Mouse (Mus musculus): ENCODE results near the gene Sirt4. TPM values are rescaled to one million over a fixed set of nuclear protein-coding genes. Genes with fewer than 3 reads are reported as not detected.

Sirt4 gene
- polyA plus RNA-seq, 1 experiment from 2014 or later: 6.4 TPM

- H3K9ac ChIP-seq (ENCODE audit: low read depth, low read length): peak overlapping the region; percentile 65; the same call in 1 of the 2 replicates
- H3K27me3 ChIP-seq (replicated peaks; ENCODE audit: control insufficient read depth, insufficient read depth, low read length): no peaks in the 10 kb centered on the region
- H3K4me2 ChIP-seq (replicated peaks; ENCODE audit: low read depth): peak overlapping the region; percentile 72
- peak overlapping the region; percentile 31 for H3K4me3 ChIP-seq (ENCODE audit: low read depth, low read length)
- no peak for TF ChIP-seq CTCF (IDR thresholded peaks at IDR 0.05; ENCODE audit: low read depth)
- H3K36me3 ChIP-seq (ENCODE audit: control insufficient read depth, insufficient read depth): no peaks in the 10 kb centered on the region
- H3K27ac ChIP-seq (ENCODE audit: low read depth, low read length): no peak overlapping the region
- no peaks in the 10 kb centered on the region; the same call in 1 of the 2 replicates for H3K4me1 ChIP-seq (replicated peaks; ENCODE audit: control insufficient read depth, insufficient read depth, low read length)
- ATAC-seq: 0 out of 2 replicates have a peak, but pooled peaks have one; percentile 11
- H3K9me3 ChIP-seq (ENCODE audit: control insufficient read depth): no peaks in the 10 kb centered on the region
- 23% methylated on average over 8 of the region's 8 CpGs for WGBS
Observed at GRCm38 (mm10) chr5:115435755-115436379, 48.7 kb downstream of the Sirt4 start.

- no peak overlapping the region for H3K4me3 ChIP-seq (ENCODE audit: low read depth, low read length)
- H3K27me3 ChIP-seq (replicated peaks; ENCODE audit: control insufficient read depth, insufficient read depth, low read length): 0 out of 2 replicates have a peak, but pooled peaks cover under 1% of the 10 kb centered on the region
- H3K9me3 ChIP-seq (ENCODE audit: control insufficient read depth): no peaks in the 10 kb centered on the region
- TF ChIP-seq CTCF (IDR thresholded peaks at IDR 0.05; ENCODE audit: low read depth): no peak
- 0 out of 2 replicates have a peak overlapping the region, but pooled peaks have one; percentile 72 for H3K4me2 ChIP-seq (replicated peaks; ENCODE audit: low read depth)
- no peaks in the 10 kb centered on the region; the same call in 1 of the 2 replicates for H3K4me1 ChIP-seq (replicated peaks; ENCODE audit: control insufficient read depth, insufficient read depth, low read length)
- 0 out of 2 replicates have a peak overlapping the region, but pooled peaks have one; percentile 0 for H3K27ac ChIP-seq (ENCODE audit: low read depth, low read length)
- no peaks in the 10 kb centered on the region for H3K36me3 ChIP-seq (ENCODE audit: control insufficient read depth, insufficient read depth)
- no peak for ATAC-seq
- H3K9ac ChIP-seq (ENCODE audit: low read depth, low read length): no peak overlapping the region
- WGBS: 61% methylated on average over 15 of the region's 15 CpGs
Observed at GRCm38 (mm10) chr5:115434853-115435754, 49.4 kb downstream of the Sirt4 start.

DNA sequence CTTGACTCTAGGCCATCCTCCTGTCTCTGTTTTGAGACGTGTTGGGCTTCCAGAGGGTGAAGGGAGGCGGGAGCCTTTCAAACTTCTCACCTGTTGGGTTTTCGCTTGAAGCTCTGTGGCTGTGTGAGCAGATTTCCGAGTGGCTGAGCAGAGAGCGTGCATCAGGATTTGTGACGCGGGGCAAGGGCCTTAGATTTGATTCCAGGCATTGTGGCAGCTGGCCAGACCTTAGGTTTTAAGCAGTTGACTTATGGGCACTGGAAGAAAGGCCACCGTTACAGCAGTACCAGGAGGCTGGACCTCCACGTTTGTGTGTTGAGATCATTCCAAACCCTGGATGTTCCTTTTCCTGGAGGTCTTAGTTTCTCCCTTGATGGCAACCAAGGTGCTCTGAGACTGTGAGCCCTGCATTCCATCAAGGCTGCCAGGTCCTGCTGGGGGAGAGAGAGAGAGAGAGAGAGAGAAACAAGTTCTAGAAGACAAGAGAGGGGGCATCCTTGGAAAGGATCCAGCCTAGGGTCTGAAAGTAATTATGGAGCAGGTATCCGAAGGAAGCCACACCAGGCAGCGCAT lies 50.2 kb downstream of the Sirt4 start:
- no peaks in the 10 kb centered on the region for H3K9me3 ChIP-seq (ENCODE audit: control insufficient read depth)
- ATAC-seq: no peak
- WGBS: 80% methylated on average over 11 of the region's 11 CpGs
- H3K36me3 ChIP-seq (ENCODE audit: control insufficient read depth, insufficient read depth): no peaks in the 10 kb centered on the region
- no peak overlapping the region for H3K4me3 ChIP-seq (ENCODE audit: low read depth, low read length)
- H3K27me3 ChIP-seq (replicated peaks; ENCODE audit: control insufficient read depth, insufficient read depth, low read length): 0 out of 2 replicates have a peak, but pooled peaks cover 5% of the 10 kb centered on the region
- TF ChIP-seq CTCF (IDR thresholded peaks at IDR 0.05; ENCODE audit: low read depth): no peak
- H3K27ac ChIP-seq (ENCODE audit: low read depth, low read length): 0 out of 2 replicates have a peak overlapping the region, but pooled peaks have one; percentile 0
- H3K4me1 ChIP-seq (replicated peaks; ENCODE audit: control insufficient read depth, insufficient read depth, low read length): no peaks in the 10 kb centered on the region; the same call in 1 of the 2 replicates
- H3K9ac ChIP-seq (ENCODE audit: low read depth, low read length): no peak overlapping the region
- no peak overlapping the region for H3K4me2 ChIP-seq (replicated peaks; ENCODE audit: low read depth)

DNA sequence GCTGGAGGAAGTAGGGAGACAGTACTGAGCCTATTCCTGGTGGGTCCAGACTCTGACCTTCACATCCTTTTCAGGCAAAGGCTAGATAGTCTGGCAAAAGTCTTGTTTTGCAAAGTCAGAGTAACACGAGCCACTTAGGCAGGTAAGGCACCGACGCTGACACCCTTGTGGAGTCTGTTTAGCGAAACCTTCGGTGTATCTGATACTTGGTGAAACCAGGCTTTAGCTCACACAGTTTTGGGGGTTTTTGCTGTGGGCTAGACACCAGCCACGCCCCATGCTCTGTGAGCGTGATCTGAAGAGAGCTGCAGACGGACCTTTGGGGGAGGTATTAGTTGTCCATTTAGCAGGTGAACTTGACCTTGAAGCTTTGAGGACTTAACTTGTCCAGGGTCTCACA lies 51.3 kb downstream of the Sirt4 start:
- H3K9me3 ChIP-seq (ENCODE audit: control insufficient read depth): no peaks in the 10 kb centered on the region
- H3K36me3 ChIP-seq (ENCODE audit: control insufficient read depth, insufficient read depth): no peaks in the 10 kb centered on the region
- TF ChIP-seq CTCF (IDR thresholded peaks at IDR 0.05; ENCODE audit: low read depth): no peak
- no peak overlapping the region for H3K9ac ChIP-seq (ENCODE audit: low read depth, low read length)
- H3K27ac ChIP-seq (ENCODE audit: low read depth, low read length): no peak overlapping the region
- no peak for ATAC-seq
- peaks cover 15% of the 10 kb centered on the region for H3K27me3 ChIP-seq (replicated peaks; ENCODE audit: control insufficient read depth, insufficient read depth, low read length)
- H3K4me2 ChIP-seq (replicated peaks; ENCODE audit: low read depth): no peak overlapping the region
- 78% methylated on average over 8 of the region's 8 CpGs for WGBS
- H3K4me3 ChIP-seq (ENCODE audit: low read depth, low read length): no peak overlapping the region
- no peaks in the 10 kb centered on the region; the same call in 1 of the 2 replicates for H3K4me1 ChIP-seq (replicated peaks; ENCODE audit: control insufficient read depth, insufficient read depth, low read length)

DNA sequence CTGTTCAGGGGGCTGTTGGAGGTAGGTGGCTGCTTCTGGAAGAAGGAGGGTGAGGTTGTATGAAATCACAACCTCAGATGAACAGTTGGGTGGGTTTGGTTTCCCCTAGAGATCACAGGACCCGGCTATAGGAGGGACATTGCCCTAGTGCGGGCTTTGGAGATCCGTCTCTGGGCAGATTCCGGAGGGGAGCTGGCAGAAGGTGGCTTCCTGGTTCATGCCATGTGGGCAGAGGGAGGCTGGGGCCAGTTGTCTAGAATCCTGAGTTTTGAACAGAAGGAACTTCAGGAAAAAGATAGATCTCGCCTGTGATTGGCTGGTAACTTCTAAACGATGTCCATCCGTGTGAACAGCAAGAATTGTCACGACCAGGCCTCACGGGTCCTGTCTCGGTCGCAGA lies 52.1 kb downstream of the Sirt4 start:
- Histone ChIP-seq H3K4me2 (replicated peaks; ENCODE audit: low read depth) (peak overlapping the region; percentile 98; the same call in 1 of the 2 replicates), H3K9ac (ENCODE audit: low read depth, low read length) (no peak overlapping the region), H3K36me3 (ENCODE audit: control insufficient read depth, insufficient read depth) (no peaks in the 10 kb centered on the region), H3K9me3 (ENCODE audit: control insufficient read depth) (no peaks in the 10 kb centered on the region), H3K4me1 (replicated peaks; ENCODE audit: control insufficient read depth, insufficient read depth, low read length) (no peaks in the 10 kb centered on the region; the same call in 1 of the 2 replicates), H3K27me3 (replicated peaks; ENCODE audit: control insufficient read depth, insufficient read depth, low read length) (peaks cover 21% of the 10 kb centered on the region), H3K27ac (ENCODE audit: low read depth, low read length) (peak overlapping the region; percentile 28; the same call in 1 of the 2 replicates), H3K4me3 (ENCODE audit: low read depth, low read length) (no peak overlapping the region)
- no peak for TF ChIP-seq CTCF (IDR thresholded peaks at IDR 0.05; ENCODE audit: low read depth)
- WGBS: 53% methylated on average over 11 of the region's 11 CpGs
- ATAC-seq: no peak; the same call in 1 of the 2 replicates

- Histone ChIP-seq H3K27me3 (replicated peaks; ENCODE audit: control insufficient read depth, insufficient read depth, low read length) (peaks cover 21% of the 10 kb centered on the region), H3K27ac (ENCODE audit: low read depth, low read length) (0 out of 2 replicates have a peak overlapping the region, but pooled peaks have one; percentile 3), H3K4me3 (ENCODE audit: low read depth, low read length) (no peak overlapping the region), H3K4me1 (replicated peaks; ENCODE audit: control insufficient read depth, insufficient read depth, low read length) (no peaks in the 10 kb centered on the region; the same call in 1 of the 2 replicates), H3K4me2 (replicated peaks; ENCODE audit: low read depth) (peak overlapping the region; percentile 98), H3K36me3 (ENCODE audit: control insufficient read depth, insufficient read depth) (no peaks in the 10 kb centered on the region), H3K9ac (ENCODE audit: low read depth, low read length) (no peak overlapping the region), H3K9me3 (ENCODE audit: control insufficient read depth) (no peaks in the 10 kb centered on the region)
- TF ChIP-seq CTCF (IDR thresholded peaks at IDR 0.05; ENCODE audit: low read depth): no peak
- WGBS: 32% methylated on average over 7 of the region's 7 CpGs
- ATAC-seq: no peak
Observed at GRCm38 (mm10) chr5:115431898-115432259, 52.6 kb downstream of the Sirt4 start.

Measured in intestine, postnatal 0 days (tissue).